Mouse (Mus musculus) lung, adult 10 weeks (tissue): Measurements from ENCODE around the gene Ptpru. TPM values are rescaled to one million over a fixed set of nuclear protein-coding genes. Genes with fewer than 3 reads are reported as not detected.

Experiments
- polyA plus RNA-seq: library from polyadenylated mRNA; stranded (reverse); fragments of 350-450 nt; fragmentation: Illumina TruSeq; extraction: RNeasy Lipid Tissue Mini Kit (QIAGEN cat#74804); gene quantifications from one replicate; pipeline ENCODE4 v1.2.3, GENCODE M21; 2014; ENCODE audit warnings: low read depth, low replicate concordance; ENCODE audit not compliant: insufficient read depth

Gene Ptpru
- polyA plus RNA-seq, result 17.7 TPM

DNA sequence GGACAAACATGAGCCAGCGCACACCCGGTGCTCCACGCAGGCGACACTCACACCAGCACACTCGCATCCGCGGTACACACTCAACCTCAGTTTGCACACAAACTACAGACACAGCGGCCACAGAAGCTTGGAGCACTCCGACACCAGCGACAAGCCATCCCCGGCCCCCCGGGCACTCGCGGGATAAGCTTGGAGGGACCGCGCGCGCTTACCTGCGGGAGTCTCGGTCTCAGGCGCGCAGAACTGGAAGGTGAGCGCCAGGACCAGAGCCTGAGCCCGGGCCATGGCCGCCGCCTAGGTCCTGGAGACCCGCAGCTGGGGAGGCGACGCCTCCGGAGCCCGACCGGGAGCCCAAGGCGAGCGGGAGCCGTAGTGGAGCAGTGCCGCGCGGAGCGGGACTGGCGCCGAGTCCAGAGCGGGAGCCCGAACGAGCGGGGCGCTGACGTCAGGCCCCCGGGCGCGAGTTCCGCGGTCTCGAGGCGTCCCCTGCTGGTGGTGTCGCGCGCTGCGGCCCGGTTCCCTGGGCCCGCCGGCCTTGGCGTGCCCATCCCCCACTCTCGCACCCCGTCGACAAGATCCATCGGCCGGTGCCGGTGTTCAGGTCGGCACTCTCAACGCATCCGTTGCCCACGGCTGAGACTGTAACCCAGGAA lies at the start of gene Ptpru:
Gene Ptpru (minus strand): TSS at position 417 of the 653 bp plus-strand sequence.

GRCm38 (mm10) chr4:131873293-131874168 lies 35.4 kb upstream of the Ptpru start, which contains the start of gene Srsf4:
Gene Srsf4, plus strand, starts transcription at chr4:131873617.

DNA sequence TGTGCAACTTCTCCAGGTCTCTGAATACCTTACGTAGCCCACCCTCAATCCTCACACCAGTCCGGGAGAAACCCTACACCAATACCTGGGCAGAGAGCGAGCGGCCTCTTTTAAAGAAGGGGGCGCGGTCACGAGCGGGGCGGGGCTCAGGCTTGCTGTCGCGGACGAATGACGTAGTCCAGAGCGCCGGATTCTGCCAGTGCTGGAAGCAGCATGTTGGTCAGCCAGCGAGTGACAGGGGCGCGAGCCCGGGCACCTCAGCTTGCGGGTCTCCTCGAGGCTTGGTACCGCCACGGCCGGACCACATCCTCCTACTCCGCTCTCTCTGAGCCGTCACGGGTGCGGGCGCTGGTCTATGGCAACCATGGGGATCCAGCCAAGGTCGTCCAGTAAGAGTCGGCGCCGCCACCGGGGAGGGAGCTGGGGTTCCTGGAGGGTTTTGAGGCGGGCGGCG lies 5.2 kb upstream of the Ptpru start, which contains the start of gene Mecr:
Gene Mecr (plus strand): TSS at position 181 of the 454 bp plus-strand sequence.

Other genes starting within 250 kb of the Ptpru start
- gene Mecr, start 5.2 kb upstream of the Ptpru start, polyA plus RNA-seq, result 17.8 TPM
- 36.8 TPM for gene Srsf4, start 35.3 kb upstream of the Ptpru start, polyA plus RNA-seq
- 5.5 TPM for gene Tmem200b, start 83.5 kb upstream of the Ptpru start, polyA plus RNA-seq
- gene Gm10300, start 236.4 kb upstream of the Ptpru start, polyA plus RNA-seq, result not detected
- gene Epb41, start 237.0 kb upstream of the Ptpru start, polyA plus RNA-seq, result 28.4 TPM